Mouse (Mus musculus) midbrain, embryonic 11.5 days (tissue): ENCODE measurements around the gene Syne3. TPM values are rescaled to one million over a fixed set of nuclear protein-coding genes. Genes with fewer than 3 reads are reported as not detected.

ENCODE experiments used
- ATAC-seq: fragments of 200-750 bp; cut with Nextera tagmentation; 2 replicates; pipeline ENCODE4 v1.8.0; 2017; ENCODE audit warnings: moderate TSS enrichment, moderate library complexity; ENCODE audit not compliant: low FRiP score
- DNase-seq: peaks from one replicate; pipeline ENCODE4 v3.0.0; 2015; ENCODE audit warnings: low spot score; ENCODE audit errors: missing footprints
- H3K27ac ChIP-seq: fragments of 300-500 bp; sonication (generic); 2 replicates; pipeline ENCODE4 v1.5.1; 2014; ENCODE audit warnings: low read depth, low read length
- H3K27me3 ChIP-seq: fragments of 300-500 bp; sonication (generic); 2 replicates; pipeline ENCODE4 v1.6.1; 2014; ENCODE audit warnings: mild to moderate bottlenecking, low read length, moderate library complexity, mixed read lengths; ENCODE audit not compliant: control insufficient read depth, insufficient read depth
- H3K36me3 ChIP-seq: fragments of 300-500 bp; sonication (generic); 2 replicates; pipeline ENCODE4 v1.6.1; 2014; ENCODE audit warnings: mild to moderate bottlenecking, low read length, moderate library complexity, mixed read lengths; ENCODE audit not compliant: control insufficient read depth, insufficient read depth
- H3K4me1 ChIP-seq: fragments of 300-500 bp; sonication (generic); 2 replicates; pipeline ENCODE4 v1.6.1; 2014; ENCODE audit warnings: low read length; ENCODE audit not compliant: control insufficient read depth, insufficient read depth
- H3K4me2 ChIP-seq: fragments of 300-500 bp; sonication (generic); 2 replicates; pipeline ENCODE4 v1.6.1; 2014; ENCODE audit warnings: mild to moderate bottlenecking, moderate library complexity
- H3K4me3 ChIP-seq: fragments of 300-500 bp; sonication (generic); 2 replicates; pipeline ENCODE4 v1.5.1; 2014; ENCODE audit warnings: low read depth, low read length
- H3K9ac ChIP-seq: fragments of 300-500 bp; sonication (generic); 2 replicates; pipeline ENCODE4 v1.6.1; 2014; ENCODE audit warnings: low read length
- H3K9me3 ChIP-seq: fragments of 300-500 bp; sonication (generic); 2 replicates; pipeline ENCODE4 v1.6.1; 2016; ENCODE audit warnings: low read length; ENCODE audit not compliant: control insufficient read depth
- WGBS: fragments of 180-500 bp; shearing (Covaris S2); extraction: QIAGEN DNeasy Blood & Tissue Kit; methylation state at CpG from one replicate; pipeline ENCODE4 v1.1.7; 2014; 5-methylcytosine and 5-hydroxymethylcytosine counted together
- polyA plus RNA-seq: library from polyadenylated mRNA; unstranded; fragments of >200 nt; fragmentation: Nextera tagmentation; extraction: Ambion mirVana; gene quantifications from 2 replicates; pipeline ENCODE4 v1.2.1, GENCODE M21; 2014

The Syne3 gene
- polyA plus RNA-seq, 1 experiment from 2014 or later, result not detected

DNA sequence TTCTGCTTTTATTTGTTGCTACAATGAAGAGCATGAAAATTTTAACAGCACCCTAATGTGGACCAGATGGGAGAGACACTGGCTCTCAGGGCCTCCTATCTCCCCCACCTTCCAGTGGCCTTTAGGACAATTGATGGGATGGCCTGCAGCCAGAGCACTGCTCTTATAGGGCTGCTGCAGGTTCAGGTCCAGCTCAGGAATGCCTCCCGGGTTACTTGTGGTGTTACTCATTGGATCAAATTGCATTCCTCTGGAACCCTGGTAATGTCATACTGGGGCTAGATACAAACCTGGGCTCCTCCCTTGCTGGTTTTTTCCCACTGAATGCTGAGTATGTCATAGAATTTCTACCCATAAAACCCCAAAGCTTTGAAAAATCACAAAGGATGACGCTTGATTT, 90.4 kb downstream of the Syne3 start:
- Histone ChIP-seq H3K4me3 (no peak overlapping the region), H3K9ac (no peak overlapping the region), H3K4me1 (peaks cover 5% of the 10 kb centered on the region), H3K36me3 (no peaks in the 10 kb centered on the region), H3K4me2 (no peak overlapping the region), H3K27me3 (no peaks in the 10 kb centered on the region), H3K9me3 (no peaks in the 10 kb centered on the region), H3K27ac (no peak overlapping the region)
- DNase-seq, result no peak
- 80% methylated on average over 2 of the region's 2 CpGs for WGBS
- ATAC-seq, result no peak

DNA sequence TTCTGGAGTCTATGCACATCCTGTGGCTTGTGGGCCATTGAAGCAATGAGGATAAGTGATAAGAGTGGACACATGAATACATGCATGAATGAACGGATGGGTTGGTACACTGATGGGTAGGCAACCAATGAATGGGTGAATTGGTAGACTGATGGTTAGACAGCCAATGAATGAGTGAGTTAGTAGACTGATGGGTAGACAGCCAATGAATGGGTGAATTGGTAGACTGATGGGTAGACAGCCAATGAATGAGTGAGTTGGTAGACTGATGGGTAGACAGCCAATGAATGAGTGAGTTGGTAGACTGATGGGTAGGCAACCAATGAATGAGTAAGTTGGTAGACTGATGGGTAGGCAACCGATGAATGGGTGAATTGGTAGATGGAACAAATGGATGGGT, 91.7 kb downstream of the Syne3 start:
- Histone ChIP-seq H3K27me3 (no peaks in the 10 kb centered on the region), H3K9me3 (no peaks in the 10 kb centered on the region), H3K4me3 (no peak overlapping the region), H3K27ac (no peak overlapping the region), H3K36me3 (no peaks in the 10 kb centered on the region), H3K4me1 (peaks cover 7% of the 10 kb centered on the region), H3K4me2 (no peak overlapping the region), H3K9ac (no peak overlapping the region)
- DNase-seq (no peak), ATAC-seq (no peak)
- WGBS, result 96% methylated on average over 2 of the region's 2 CpGs

DNA sequence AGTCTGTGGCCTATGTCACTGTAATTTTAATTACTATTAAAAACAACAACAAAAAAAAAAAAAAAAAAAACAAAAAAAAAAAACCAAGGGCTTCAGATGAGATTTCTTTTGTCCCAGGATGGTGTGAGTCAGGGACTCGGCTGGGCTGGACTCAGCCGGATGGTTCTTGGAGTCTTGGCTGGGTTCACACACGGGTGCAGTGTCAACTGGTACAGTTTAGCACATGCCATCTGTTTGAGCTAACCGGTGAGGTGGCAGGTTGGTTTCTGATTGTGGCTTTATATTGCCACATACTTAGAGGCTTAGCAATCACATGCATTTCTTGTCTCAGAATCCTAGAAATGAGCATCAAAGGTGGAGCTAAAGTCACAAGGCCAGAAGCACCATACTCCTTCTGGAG, 92.3 kb downstream of the Syne3 start:
- H3K4me3 ChIP-seq, result no peak overlapping the region
- no peaks in the 10 kb centered on the region for H3K36me3 ChIP-seq
- 96% methylated on average over 4 of the region's 4 CpGs for WGBS
- H3K4me1 ChIP-seq, result peaks cover 8% of the 10 kb centered on the region
- H3K27ac ChIP-seq, result no peak overlapping the region
- ATAC-seq, result no peak
- H3K27me3 ChIP-seq, result no peaks in the 10 kb centered on the region
- no peak overlapping the region for H3K9ac ChIP-seq
- H3K4me2 ChIP-seq, result no peak overlapping the region
- no peaks in the 10 kb centered on the region for H3K9me3 ChIP-seq
- no peak for DNase-seq

DNA sequence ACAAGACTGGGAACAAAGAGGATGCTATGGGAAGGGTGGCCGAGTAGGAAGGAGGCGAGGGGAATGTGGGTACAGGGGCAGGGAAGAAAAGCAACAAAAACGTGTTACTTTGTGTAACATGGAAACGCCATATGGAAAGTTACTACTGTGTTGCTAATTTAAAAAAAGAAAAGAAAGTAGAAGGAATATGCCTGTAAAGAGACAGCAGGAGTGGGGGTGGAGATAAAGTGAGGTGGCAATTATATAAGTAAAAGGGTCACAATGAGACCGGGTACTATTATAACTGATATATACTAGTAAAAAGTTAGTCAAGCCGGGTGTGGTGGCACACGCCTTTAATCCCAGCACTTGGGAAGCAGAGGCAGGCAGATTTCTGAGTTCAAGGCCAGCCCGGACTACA, 92.8 kb downstream of the Syne3 start:
- DNase-seq (no peak), ATAC-seq (no peak)
- no peak overlapping the region for H3K9ac ChIP-seq
- H3K36me3 ChIP-seq, result no peaks in the 10 kb centered on the region
- WGBS, result 89% methylated on average over 8 of the region's 8 CpGs
- no peak overlapping the region for H3K4me3 ChIP-seq
- no peaks in the 10 kb centered on the region for H3K9me3 ChIP-seq
- H3K27ac ChIP-seq, result no peak overlapping the region
- H3K27me3 ChIP-seq, result no peaks in the 10 kb centered on the region
- peaks cover 10% of the 10 kb centered on the region for H3K4me1 ChIP-seq
- no peak overlapping the region for H3K4me2 ChIP-seq

DNA sequence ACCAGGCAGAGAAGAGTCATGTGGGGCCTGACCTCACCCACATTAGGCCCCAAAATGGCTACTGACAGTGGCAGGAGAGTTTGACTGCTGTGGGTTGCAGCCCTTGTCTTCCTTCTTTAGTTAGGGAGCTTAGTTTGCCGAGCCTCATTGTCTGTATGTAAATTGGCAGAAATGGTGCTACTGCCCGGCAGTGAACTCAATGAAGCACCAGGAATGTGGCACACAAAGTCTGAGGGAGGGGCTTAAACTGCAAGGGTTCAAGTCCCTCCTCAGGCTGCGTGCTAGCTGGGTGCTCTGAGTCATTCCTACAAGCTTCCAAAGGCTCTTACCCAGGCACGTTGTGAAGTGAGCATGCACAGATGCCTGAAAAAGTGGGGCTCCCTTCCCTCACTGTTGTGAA, 93.9 kb downstream of the Syne3 start:
- 58% methylated on average over 4 of the region's 4 CpGs for WGBS
- H3K9me3 ChIP-seq, result no peaks in the 10 kb centered on the region
- no peaks in the 10 kb centered on the region for H3K27me3 ChIP-seq
- no peak overlapping the region for H3K4me3 ChIP-seq
- no peak overlapping the region for H3K9ac ChIP-seq
- no peak for DNase-seq
- no peak overlapping the region for H3K4me2 ChIP-seq
- H3K4me1 ChIP-seq, result peaks cover 10% of the 10 kb centered on the region
- no peak for ATAC-seq
- no peak overlapping the region for H3K27ac ChIP-seq
- H3K36me3 ChIP-seq, result no peaks in the 10 kb centered on the region

DNA sequence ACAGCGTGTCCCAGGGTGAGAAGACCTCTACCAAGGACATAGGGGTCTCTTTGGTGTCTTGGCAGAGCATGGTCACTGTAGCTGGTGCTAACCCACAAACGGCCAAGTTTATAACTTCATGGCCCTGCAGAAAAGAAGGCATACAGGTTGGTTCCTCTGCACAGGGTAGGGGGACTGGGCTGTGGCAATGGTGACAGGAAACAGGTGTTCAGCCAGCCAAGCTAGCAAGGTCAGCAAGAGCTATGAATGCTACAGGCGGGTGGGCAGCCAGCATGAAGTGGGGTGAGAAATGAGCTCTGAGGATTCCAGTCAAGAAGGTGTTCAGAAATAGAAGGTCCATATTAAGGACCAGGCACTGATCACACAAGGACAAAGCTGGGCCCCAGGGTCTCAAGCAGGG, 96.6 kb downstream of the Syne3 start:
- H3K4me2 ChIP-seq, result no peak overlapping the region
- H3K9me3 ChIP-seq, result no peaks in the 10 kb centered on the region
- ATAC-seq, result no peak
- H3K27ac ChIP-seq, result no peak overlapping the region
- no peaks in the 10 kb centered on the region for H3K36me3 ChIP-seq
- no peak overlapping the region for H3K4me3 ChIP-seq
- no peak for DNase-seq
- H3K9ac ChIP-seq, result no peak overlapping the region
- peaks cover 23% of the 10 kb centered on the region for H3K4me1 ChIP-seq
- 65% methylated on average over 3 of the region's 3 CpGs for WGBS
- H3K27me3 ChIP-seq, result no peaks in the 10 kb centered on the region

DNA sequence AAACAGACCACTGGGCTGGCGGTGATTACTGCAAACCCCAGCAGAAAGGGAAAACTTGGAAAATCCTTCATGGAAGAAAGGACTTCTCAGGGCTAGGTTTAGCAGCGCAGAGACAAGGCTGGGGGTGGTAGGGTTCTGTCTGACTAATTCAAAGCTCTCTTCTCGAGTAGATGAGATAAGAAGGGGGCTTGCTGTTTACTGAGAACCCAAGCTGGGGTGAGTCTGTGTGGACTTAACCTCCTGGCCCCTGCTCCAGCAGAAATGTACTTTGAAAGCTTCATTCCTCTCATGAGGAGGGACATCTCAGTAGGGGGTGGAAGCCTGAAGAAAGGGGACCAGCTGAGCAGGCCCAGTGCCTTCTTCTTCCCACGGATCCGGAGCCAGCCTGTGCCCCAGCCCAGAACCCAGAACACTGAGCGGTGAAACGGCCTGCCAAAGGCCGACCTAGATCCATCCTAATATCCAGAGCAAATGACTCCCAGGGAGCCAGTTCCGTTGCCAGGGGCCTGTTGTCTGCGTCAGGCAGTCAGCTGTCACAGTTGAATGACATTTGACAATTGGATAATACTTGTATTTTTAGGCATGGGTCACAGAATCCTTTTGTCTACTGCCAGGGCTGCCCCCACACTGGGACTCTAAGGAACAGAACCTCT, 97.2 kb downstream of the Syne3 start:
- H3K4me2 ChIP-seq, result no peak overlapping the region
- DNase-seq (no peak), ATAC-seq (peak; percentile 22; the same call in 1 of the 2 replicates)
- H3K27ac ChIP-seq, result no peak overlapping the region
- peaks cover 26% of the 10 kb centered on the region for H3K4me1 ChIP-seq
- H3K9me3 ChIP-seq, result no peaks in the 10 kb centered on the region
- 21% methylated on average over 10 of the region's 10 CpGs for WGBS
- H3K27me3 ChIP-seq, result no peaks in the 10 kb centered on the region
- H3K4me3 ChIP-seq, result no peak overlapping the region
- no peaks in the 10 kb centered on the region for H3K36me3 ChIP-seq
- H3K9ac ChIP-seq, result no peak overlapping the region

DNA sequence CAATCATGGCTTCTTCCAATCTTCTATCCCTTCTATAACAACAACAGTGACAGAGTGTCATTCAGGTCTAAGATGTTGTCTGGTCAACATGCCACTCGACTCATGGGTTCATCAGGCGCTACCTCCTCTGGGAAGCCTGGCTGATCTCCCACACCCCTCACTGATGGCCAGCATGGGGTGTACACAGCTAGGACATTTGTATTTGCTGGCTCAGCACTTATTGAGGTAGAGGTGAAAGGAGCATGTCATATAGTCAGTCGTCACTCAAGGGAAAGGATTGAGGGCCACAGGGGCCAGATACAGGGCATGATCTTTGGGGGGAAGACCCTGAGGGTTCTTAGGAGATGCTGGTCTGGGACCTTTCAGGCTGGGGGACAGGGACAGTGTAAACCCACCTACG, 99.9 kb downstream of the Syne3 start:
- 86% methylated on average over 4 of the region's 4 CpGs for WGBS
- no peaks in the 10 kb centered on the region for H3K36me3 ChIP-seq
- H3K27me3 ChIP-seq, result 0 out of 2 replicates have a peak, but pooled peaks cover 2% of the 10 kb centered on the region
- H3K9me3 ChIP-seq, result no peaks in the 10 kb centered on the region
- ATAC-seq (no peak), DNase-seq (no peak)
- H3K9ac ChIP-seq, result no peak overlapping the region
- H3K4me1 ChIP-seq, result peaks cover 26% of the 10 kb centered on the region
- H3K4me3 ChIP-seq, result no peak overlapping the region
- no peak overlapping the region for H3K27ac ChIP-seq
- H3K4me2 ChIP-seq, result no peak overlapping the region

DNA sequence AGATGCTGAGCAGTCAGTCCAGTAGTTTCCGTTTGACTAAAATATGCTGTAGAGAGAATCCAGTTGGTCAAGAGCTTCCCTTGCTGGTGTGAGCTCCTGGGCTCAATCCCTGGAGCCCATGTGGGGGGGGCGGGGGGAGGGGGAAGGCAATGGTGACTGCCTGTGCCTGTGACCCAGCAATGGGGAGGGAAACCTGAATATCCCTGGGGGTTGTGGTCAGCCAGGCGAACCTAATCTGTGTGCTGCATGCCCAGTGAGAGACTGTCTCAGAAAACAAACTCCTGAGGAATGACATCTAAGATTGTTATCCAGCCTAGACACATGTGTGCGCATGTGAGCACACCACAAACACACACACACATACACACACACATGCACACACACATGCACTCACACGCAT, 100.6 kb downstream of the Syne3 start:
- Histone ChIP-seq H3K4me3 (no peak overlapping the region), H3K4me1 (peaks cover 26% of the 10 kb centered on the region), H3K36me3 (no peaks in the 10 kb centered on the region), H3K4me2 (no peak overlapping the region), H3K9ac (no peak overlapping the region), H3K9me3 (no peaks in the 10 kb centered on the region), H3K27me3 (0 out of 2 replicates have a peak, but pooled peaks cover 4% of the 10 kb centered on the region), H3K27ac (no peak overlapping the region)
- ATAC-seq (peak; percentile 18; the same call in 1 of the 2 replicates), DNase-seq (no peak)
- 33% methylated on average over 5 of the region's 5 CpGs for WGBS
